Mouse (Mus musculus) frontal cortex, postnatal 14 days (tissue): Measurements from ENCODE around the gene Cnr2.

ENCODE experiments used
- DNase-seq, 2 experiments: peaks; one replicate each; pipeline ENCODE4 v3.0.0; 2022; ENCODE audit warnings: low spot score in 2 of 2

Cnr2 gene

GRCm38 (mm10) chr4:135902606-135903242 is 7.5 kb downstream of the Cnr2 start:
- no peak for DNase-seq

GRCm38 (mm10) chr4:135904810-135905209 is 9.6 kb downstream of the Cnr2 start:
- no peak for DNase-seq

GRCm38 (mm10) chr4:135906633-135907032 is 11.4 kb downstream of the Cnr2 start:
- DNase-seq = no peak

- DNase-seq = no peak
Observed at GRCm38 (mm10) chr4:135909326-135910066, 14.3 kb downstream of the Cnr2 start.

- no peak for DNase-seq
Observed at GRCm38 (mm10) chr4:135911531-135911930, 16.3 kb downstream of the Cnr2 start.

- DNase-seq = no peak
Observed at GRCm38 (mm10) chr4:135912164-135912563, 17.0 kb downstream of the Cnr2 start.

GRCm38 (mm10) chr4:135912835-135913234 is 17.6 kb downstream of the Cnr2 start:
- no peak for DNase-seq

GRCm38 (mm10) chr4:135913433-135913832 is 18.2 kb downstream of the Cnr2 start:
- no peak for DNase-seq

GRCm38 (mm10) chr4:135918635-135919279 is 23.6 kb downstream of the Cnr2 start:
- no peak for DNase-seq

GRCm38 (mm10) chr4:135919280-135919639 is 24.1 kb downstream of the Cnr2 start:
- DNase-seq = no peak

GRCm38 (mm10) chr4:135920304-135921241 is 25.4 kb downstream of the Cnr2 start, which contains the start of gene Fuca1:
Gene Fuca1, plus strand, starts transcription at chr4:135920735.
- DNase-seq = peak; percentile 89 to 95

- DNase-seq = no peak
Observed at GRCm38 (mm10) chr4:135921257-135922120, 26.3 kb downstream of the Cnr2 start.

GRCm38 (mm10) chr4:135922190-135922589 is 27.0 kb downstream of the Cnr2 start:
- DNase-seq = no peak

GRCm38 (mm10) chr4:135924418-135924817 is 29.2 kb downstream of the Cnr2 start:
- no peak for DNase-seq

- DNase-seq = no peak
Observed at GRCm38 (mm10) chr4:135925341-135925740, 30.1 kb downstream of the Cnr2 start.

- no peak for DNase-seq
Observed at GRCm38 (mm10) chr4:135926195-135926808, 31.1 kb downstream of the Cnr2 start.

- DNase-seq = no peak
Observed at GRCm38 (mm10) chr4:135926861-135927260, 31.7 kb downstream of the Cnr2 start.

- no peak for DNase-seq
Observed at GRCm38 (mm10) chr4:135928376-135928775, 33.2 kb downstream of the Cnr2 start.

GRCm38 (mm10) chr4:135929405-135929804 is 34.2 kb downstream of the Cnr2 start:
- DNase-seq = no peak

- no peak for DNase-seq
Observed at GRCm38 (mm10) chr4:135929828-135930227, 34.6 kb downstream of the Cnr2 start.
